Mouse (Mus musculus) common myeloid progenitor, adult 5-6 weeks (primary cell): ENCODE results near the gene Prima1. TPM values are rescaled to one million over a fixed set of nuclear protein-coding genes. Genes with fewer than 3 reads are reported as not detected.

Experiments
- ATAC-seq: replicated peaks from 2 replicates; pipeline ENCODE4 v1.8.0; 2016; ENCODE audit warnings: low read depth, mild to moderate bottlenecking, moderate TSS enrichment, inconsistent platforms; ENCODE audit not compliant: poor library complexity, severe bottlenecking
- total RNA-seq: library from RNA; stranded (forward); fragments of 200-1000, 187-1606 nt; gene quantifications from 2 replicates; pipeline ENCODE4 v1.2.3, GENCODE M21; 2017

Gene Prima1
- total RNA-seq, 1 experiment from 2014 or later = not detected

GRCm38 (mm10) chr12:103159016-103159415 lies 82.9 kb downstream of the Prima1 start:
- ATAC-seq = no peak

- ATAC-seq = no peak
Measured at GRCm38 (mm10) chr12:103157129-103157910, 84.6 kb downstream of the Prima1 start.

GRCm38 (mm10) chr12:103155406-103155805 lies 86.5 kb downstream of the Prima1 start:
- ATAC-seq = no peak

GRCm38 (mm10) chr12:103154927-103155326 lies 87.0 kb downstream of the Prima1 start:
- ATAC-seq = no peak

- no peak for ATAC-seq
Measured at GRCm38 (mm10) chr12:103150247-103150646, 91.7 kb downstream of the Prima1 start.

Other genes with a start within 250 kb of the Prima1 start
- gene Fam181a, start 68.8 kb upstream of the Prima1 start, total RNA-seq = not detected in 2 replicates
- gene Asb2, start 113.9 kb upstream of the Prima1 start, total RNA-seq = not detected in 2 replicates
- gene Otub2, start 146.5 kb upstream of the Prima1 start, total RNA-seq = 3.0 and 4.2 TPM in 2 replicates
- gene 9330161L09Rik, start 165.7 kb upstream of the Prima1 start, total RNA-seq = 2.5 and 3.6 TPM in 2 replicates
- 124 and 139 TPM in 2 replicates for gene Ddx24, start 183.7 kb upstream of the Prima1 start, total RNA-seq
- 32.3 and 56.2 TPM in 2 replicates for gene Ifi27, start 192.1 kb upstream of the Prima1 start, total RNA-seq
- gene Ifi27l2a, start 201.5 kb upstream of the Prima1 start, total RNA-seq = 4.0 and 11.3 TPM in 2 replicates
- not detected in 2 replicates for gene Ifi27l2b, start 215.1 kb upstream of the Prima1 start, total RNA-seq